Mouse (Mus musculus) midbrain, embryonic 16.5 days (tissue): ENCODE results near the gene Sema4b. TPM values are rescaled to one million over a fixed set of nuclear protein-coding genes. Genes with fewer than 3 reads are reported as not detected.

Source experiments
- ATAC-seq: fragments of 200-750 bp; cut with Nextera tagmentation; 2 replicates; pipeline ENCODE4 v1.8.0; 2017; ENCODE audit warnings: moderate TSS enrichment
- H3K27ac ChIP-seq: fragments of 300-500 bp; sonication (generic); 2 replicates; pipeline ENCODE4 v1.5.1; 2014; ENCODE audit warnings: mild to moderate bottlenecking, low read length, mixed read lengths
- H3K27me3 ChIP-seq: fragments of 300-500 bp; sonication (generic); 2 replicates; pipeline ENCODE4 v1.6.1; 2014; ENCODE audit warnings: low read depth, low read length, mixed read lengths; ENCODE audit not compliant: control insufficient read depth, insufficient read depth
- H3K36me3 ChIP-seq: fragments of 300-500 bp; sonication (generic); 2 replicates; pipeline ENCODE4 v1.6.1; 2014; ENCODE audit warnings: mild to moderate bottlenecking, low read length, moderate library complexity, mixed read lengths; ENCODE audit not compliant: control insufficient read depth, insufficient read depth
- H3K4me1 ChIP-seq: fragments of 300-500 bp; sonication (generic); 2 replicates; pipeline ENCODE4 v1.6.1; 2014; ENCODE audit warnings: mild to moderate bottlenecking, low read length, mixed read lengths; ENCODE audit not compliant: control insufficient read depth, insufficient read depth
- H3K4me2 ChIP-seq: fragments of 300-500 bp; sonication (generic); 2 replicates; pipeline ENCODE4 v1.6.1; 2014; ENCODE audit warnings: mild to moderate bottlenecking, low read length, mixed read lengths
- H3K4me3 ChIP-seq: fragments of 300-500 bp; sonication (generic); 2 replicates; pipeline ENCODE4 v1.5.1; 2014; ENCODE audit warnings: low read depth, mild to moderate bottlenecking, low read length, moderate library complexity, mixed read lengths
- H3K9ac ChIP-seq: fragments of 300-500 bp; sonication (generic); 2 replicates; pipeline ENCODE4 v1.6.1; 2014; ENCODE audit warnings: low read depth, low read length, mixed read lengths
- H3K9me3 ChIP-seq: fragments of 300-500 bp; sonication (generic); replicated peaks from 2 replicates; pipeline ENCODE4 v1.6.1; 2014; ENCODE audit warnings: mild to moderate bottlenecking, low read length, mixed read lengths; ENCODE audit not compliant: control insufficient read depth, poor library complexity, severe bottlenecking
- WGBS: fragments of 180-500 bp; shearing (Covaris S2); extraction: QIAGEN DNeasy Blood & Tissue Kit; methylation state at CpG from one replicate; pipeline ENCODE4 v1.1.7; 2014; 5-methylcytosine and 5-hydroxymethylcytosine counted together
- polyA plus RNA-seq: library from polyadenylated mRNA; unstranded; fragments of >200 nt; fragmentation: Nextera tagmentation; extraction: Ambion mirVana; gene quantifications from 2 replicates; pipeline ENCODE4 v1.2.1, GENCODE M21; 2015

The Sema4b gene
- polyA plus RNA-seq, 1 experiment from 2014 or later = 25.3 TPM

DNA sequence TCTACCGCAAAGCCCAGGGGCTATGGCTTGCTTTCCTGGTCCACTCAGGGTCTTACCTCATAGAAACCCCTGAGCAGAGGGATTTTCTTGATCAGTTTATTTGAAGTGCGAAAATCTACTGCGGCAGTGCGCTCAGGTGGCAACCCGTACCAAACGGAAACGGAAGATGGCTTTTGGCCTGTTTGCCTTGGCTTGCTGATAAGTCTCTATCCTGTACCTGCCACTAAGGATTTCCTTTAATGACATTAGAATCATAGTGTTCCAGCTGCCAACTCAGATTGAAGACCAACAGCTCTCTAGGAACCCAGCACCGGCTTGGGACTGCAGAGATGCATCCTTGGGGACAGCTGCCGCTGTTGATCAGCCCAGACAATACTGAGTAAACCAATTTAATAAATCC lies 47.2 kb downstream of the Sema4b start:
- H3K9ac ChIP-seq = peak overlapping the region; percentile 46; the same call in 1 of the 2 replicates
- no peak for ATAC-seq
- peak overlapping the region; percentile 83 for H3K4me2 ChIP-seq
- H3K4me1 ChIP-seq = peaks cover 22% of the 10 kb centered on the region
- H3K27ac ChIP-seq = no peak overlapping the region
- no peak overlapping the region for H3K4me3 ChIP-seq
- H3K9me3 ChIP-seq = no peaks in the 10 kb centered on the region
- peaks cover 4% of the 10 kb centered on the region for H3K36me3 ChIP-seq
- H3K27me3 ChIP-seq = peaks cover 7% of the 10 kb centered on the region
- WGBS = 68% methylated on average over 9 of the region's 9 CpGs

DNA sequence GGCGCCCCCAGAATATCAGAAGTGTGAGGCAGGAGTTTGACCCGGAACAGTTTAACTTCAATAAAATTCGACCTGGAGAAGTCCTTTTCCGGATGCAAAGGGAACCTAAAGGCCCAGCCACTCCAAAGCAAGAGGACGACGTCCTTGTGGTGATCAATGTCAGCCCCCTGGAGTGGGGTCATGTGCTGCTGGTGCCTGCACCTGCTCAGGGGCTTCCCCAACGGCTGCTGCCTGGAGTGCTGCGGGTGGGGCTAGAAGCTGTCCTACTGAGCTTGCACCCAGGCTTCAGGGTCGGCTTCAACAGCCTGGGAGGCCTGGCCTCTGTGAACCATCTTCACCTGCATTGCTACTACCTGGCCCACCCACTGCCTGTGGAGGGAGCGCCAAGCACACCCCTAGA lies 51.9 kb downstream of the Sema4b start:
- Histone ChIP-seq H3K27ac (no peak overlapping the region), H3K36me3 (peaks cover 13% of the 10 kb centered on the region), H3K4me1 (peaks cover 11% of the 10 kb centered on the region), H3K27me3 (no peaks in the 10 kb centered on the region), H3K4me3 (no peak overlapping the region), H3K9ac (no peak overlapping the region), H3K4me2 (no peak overlapping the region), H3K9me3 (no peaks in the 10 kb centered on the region)
- no peak for ATAC-seq
- 91% methylated on average over 10 of the region's 10 CpGs for WGBS

DNA sequence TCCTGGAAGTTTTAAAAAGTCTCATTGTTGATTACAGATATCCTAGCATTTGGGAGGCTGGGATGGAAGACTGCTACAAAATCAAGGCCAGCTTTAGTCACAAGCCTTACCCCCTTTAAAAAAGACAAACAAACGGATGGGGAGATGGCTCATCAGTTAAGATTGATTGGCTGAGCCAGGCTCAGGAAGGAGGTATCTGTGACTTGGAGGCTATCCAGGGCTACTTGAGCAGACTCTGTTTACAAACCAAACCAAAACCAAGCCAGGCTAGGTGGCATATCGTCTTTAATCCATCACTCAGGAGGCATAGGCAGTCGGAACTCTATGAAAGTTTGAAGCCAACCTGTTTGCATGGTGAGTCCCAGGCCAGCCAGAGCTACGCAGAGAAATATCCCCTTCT lies 55.0 kb downstream of the Sema4b start:
- H3K9me3 ChIP-seq = no peaks in the 10 kb centered on the region
- H3K27ac ChIP-seq = no peak overlapping the region
- WGBS = 91% methylated on average over 4 of the region's 4 CpGs
- no peak overlapping the region for H3K4me3 ChIP-seq
- H3K9ac ChIP-seq = no peak overlapping the region
- H3K27me3 ChIP-seq = no peaks in the 10 kb centered on the region
- no peak for ATAC-seq
- H3K4me2 ChIP-seq = no peak overlapping the region
- no peaks in the 10 kb centered on the region for H3K4me1 ChIP-seq
- peaks cover 13% of the 10 kb centered on the region for H3K36me3 ChIP-seq

DNA sequence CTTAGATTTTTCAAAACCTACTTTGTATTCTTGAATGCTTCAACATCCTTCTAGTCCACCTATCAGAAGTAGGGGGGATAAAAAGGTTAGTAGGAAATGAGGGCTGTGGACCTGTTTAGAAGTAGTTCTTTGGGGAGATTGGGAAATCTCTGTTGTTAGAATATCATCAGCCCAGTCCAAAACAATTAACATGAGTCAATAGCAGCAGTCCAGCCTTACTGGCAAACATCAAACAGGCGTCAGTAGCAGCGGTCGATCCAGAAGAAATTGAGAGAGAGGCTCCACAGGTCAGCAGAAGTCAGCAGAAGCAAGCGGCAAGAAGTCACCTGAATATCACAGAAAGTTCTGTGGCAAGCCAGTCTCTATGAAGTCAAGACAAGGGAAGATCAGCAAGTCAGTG lies 58.2 kb downstream of the Sema4b start:
- no peak overlapping the region for H3K4me3 ChIP-seq
- no peak overlapping the region for H3K9ac ChIP-seq
- no peaks in the 10 kb centered on the region for H3K9me3 ChIP-seq
- WGBS = 93% methylated on average over 4 of the region's 4 CpGs
- H3K36me3 ChIP-seq = peaks cover 6% of the 10 kb centered on the region; the same call in 1 of the 2 replicates
- ATAC-seq = no peak
- H3K4me1 ChIP-seq = no peaks in the 10 kb centered on the region
- H3K27ac ChIP-seq = no peak overlapping the region
- no peaks in the 10 kb centered on the region for H3K27me3 ChIP-seq
- no peak overlapping the region for H3K4me2 ChIP-seq

GRCm38 (mm10) chr7:80246148-80246721 lies 59.6 kb downstream of the Sema4b start, which contains the start of gene Ttll13:
TSS of gene Ttll13 (plus strand) at chr7:80246376.
- H3K4me2 ChIP-seq = peak within 1 kb of the TSS; percentile 63
- peak within 1 kb of the TSS; percentile 72 for H3K9ac ChIP-seq
- H3K4me1 ChIP-seq = no peaks in the 10 kb centered on the region
- H3K36me3 ChIP-seq = no peaks in the 10 kb centered on the region
- no peaks in the 10 kb centered on the region for H3K27me3 ChIP-seq
- no peaks in the 10 kb centered on the region for H3K9me3 ChIP-seq
- H3K4me3 ChIP-seq = peak within 1 kb of the TSS; percentile 54
- under 1% methylated on average over 48 of the region's 48 CpGs for WGBS
- peak; percentile 98 for ATAC-seq
- H3K27ac ChIP-seq = peak within 1 kb of the TSS; percentile 87

DNA sequence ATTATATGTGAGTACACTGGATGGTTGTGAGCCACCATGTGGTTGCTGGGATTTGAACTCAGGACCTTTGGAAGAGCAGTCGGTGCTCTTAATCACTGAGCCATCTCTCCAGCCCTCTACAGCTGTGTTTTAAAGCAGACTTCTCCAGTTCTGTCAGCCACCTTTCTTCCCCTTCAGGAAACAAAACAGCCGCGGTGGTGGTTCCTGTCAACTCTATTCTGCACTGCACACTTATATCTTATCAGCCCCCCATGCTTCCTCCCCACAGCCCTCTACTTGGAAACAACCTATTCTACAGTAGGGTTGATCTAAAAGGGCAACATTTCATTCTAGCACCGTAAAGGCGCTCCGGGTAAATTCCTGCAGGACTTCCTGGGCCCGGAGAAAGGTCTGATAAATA lies 60.2 kb downstream of the Sema4b start:
- no peak overlapping the region for H3K9ac ChIP-seq
- H3K4me2 ChIP-seq = peak overlapping the region; percentile 63
- WGBS = 67% methylated on average over 7 of the region's 7 CpGs
- no peak overlapping the region for H3K27ac ChIP-seq
- peak overlapping the region; percentile 54 for H3K4me3 ChIP-seq
- no peak for ATAC-seq
- no peaks in the 10 kb centered on the region for H3K9me3 ChIP-seq
- no peaks in the 10 kb centered on the region for H3K27me3 ChIP-seq
- H3K4me1 ChIP-seq = no peaks in the 10 kb centered on the region
- no peaks in the 10 kb centered on the region for H3K36me3 ChIP-seq

DNA sequence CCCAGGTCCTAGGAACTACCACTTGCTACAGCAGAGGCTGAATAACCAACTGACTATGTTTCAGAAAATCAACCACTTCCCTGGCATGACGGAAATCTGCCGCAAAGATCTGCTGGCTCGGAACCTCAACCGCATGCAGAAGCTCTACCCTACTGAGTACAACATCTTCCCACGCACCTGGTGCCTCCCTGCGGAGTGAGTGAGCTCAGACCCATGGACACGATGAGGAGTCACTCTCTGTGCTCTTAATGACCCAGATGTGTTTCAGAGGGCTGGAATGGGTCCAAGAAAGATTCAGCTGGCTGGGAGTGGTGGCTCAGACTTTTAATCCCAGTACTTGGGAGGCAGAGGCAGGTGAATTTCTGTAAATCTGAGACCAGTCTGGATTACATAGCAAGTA lies 65.8 kb downstream of the Sema4b start:
- H3K4me1 ChIP-seq = no peaks in the 10 kb centered on the region
- no peaks in the 10 kb centered on the region for H3K9me3 ChIP-seq
- 82% methylated on average over 7 of the region's 7 CpGs for WGBS
- H3K9ac ChIP-seq = no peak overlapping the region
- no peak for ATAC-seq
- no peak overlapping the region for H3K4me3 ChIP-seq
- H3K4me2 ChIP-seq = no peak overlapping the region
- no peaks in the 10 kb centered on the region for H3K36me3 ChIP-seq
- H3K27ac ChIP-seq = no peak overlapping the region
- peaks cover 11% of the 10 kb centered on the region for H3K27me3 ChIP-seq

- Histone ChIP-seq H3K9me3 (no peaks in the 10 kb centered on the region), H3K27ac (no peak overlapping the region), H3K4me3 (no peak overlapping the region), H3K4me1 (no peaks in the 10 kb centered on the region), H3K4me2 (no peak overlapping the region), H3K27me3 (peaks cover 11% of the 10 kb centered on the region), H3K9ac (no peak overlapping the region), H3K36me3 (no peaks in the 10 kb centered on the region)
- 88% methylated on average over 11 of the region's 11 CpGs for WGBS
- ATAC-seq = no peak
Observed at GRCm38 (mm10) chr7:80252886-80253285, 66.2 kb downstream of the Sema4b start.

- Histone ChIP-seq H3K9me3 (no peaks in the 10 kb centered on the region), H3K27ac (no peak overlapping the region), H3K4me2 (no peak overlapping the region), H3K9ac (no peak overlapping the region), H3K36me3 (no peaks in the 10 kb centered on the region), H3K4me1 (peaks cover 2% of the 10 kb centered on the region; the same call in 1 of the 2 replicates), H3K4me3 (no peak overlapping the region), H3K27me3 (peaks cover 32% of the 10 kb centered on the region)
- WGBS = 70% methylated on average over 2 of the region's 2 CpGs
- no peak for ATAC-seq
Observed at GRCm38 (mm10) chr7:80255981-80256380, 69.3 kb downstream of the Sema4b start.
